Mouse (Mus musculus): ENCODE measurements at regions not wholly inside any gene's neighbourhood (a gene's known extent, or its start where the extent isn't known, plus 50 kb on each side); places are given as distances from the start of the nearest gene placed in this dataset.

- TF ChIP-seq CTCF (IDR thresholded peaks at IDR 0.05; ENCODE audit: extremely low read depth, insufficient read depth, low read length) (no peak), POLR2A (IDR thresholded peaks at IDR 0.05; ENCODE audit: extremely low read depth, insufficient read depth, low read length) (no peak)
Observed at GRCm38 (mm10) chr7:125117173-125117572, 327.3 kb upstream of the Kdm8 start.

Measured in cortical plate, adult 2 months (tissue).